Mouse (Mus musculus): Measurements from ENCODE around the gene Fxr2. TPM values are rescaled to one million over a fixed set of nuclear protein-coding genes. Genes with fewer than 3 reads are reported as not detected.

Fxr2 gene
- polyA plus RNA-seq, 1 experiment from 2014 or later, result 26.2 TPM

DNA sequence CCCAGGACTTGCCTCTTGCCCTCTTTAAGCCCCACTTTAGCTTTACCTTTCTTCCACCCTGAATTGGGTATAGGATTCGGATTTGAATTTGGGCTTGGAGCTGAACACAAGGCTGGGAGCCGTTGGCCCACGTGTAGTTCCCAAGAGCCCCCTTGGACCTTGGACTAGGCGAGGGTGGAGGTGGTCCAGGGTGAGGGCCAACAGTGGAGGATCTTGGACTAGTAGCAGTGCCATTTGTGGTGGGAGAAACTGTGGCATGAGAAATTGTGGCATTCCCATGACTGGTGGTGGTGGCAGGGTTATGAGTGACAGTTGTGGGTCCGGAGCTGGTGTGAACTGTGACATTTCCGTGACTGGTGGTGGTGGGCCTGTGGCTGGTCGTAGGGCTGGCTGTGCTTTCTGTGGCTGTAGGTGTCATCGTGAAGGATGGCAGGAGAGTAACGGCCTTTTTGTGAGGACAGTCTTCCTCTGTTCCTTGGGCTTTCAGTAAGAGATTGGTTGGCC lies 32.7 kb downstream of the Fxr2 start:
- no peak overlapping the region; the same call in 1 of the 2 replicates for H3K4me3 ChIP-seq (ENCODE audit: low read depth, low read length)
- WGBS, result 71% methylated on average over 9 of the region's 9 CpGs
- DNase-seq (ENCODE audit: low spot score) (no peak), ATAC-seq (replicated peaks; ENCODE audit: low FRiP score) (no peak)
- no peaks in the 10 kb centered on the region for H3K9me3 ChIP-seq (ENCODE audit: control insufficient read depth, low read length)
- H3K4me2 ChIP-seq, result peak overlapping the region; percentile 13; the same call in 1 of the 2 replicates
- peaks cover 37% of the 10 kb centered on the region for H3K4me1 ChIP-seq (replicated peaks; ENCODE audit: control insufficient read depth, insufficient read depth, low read length)
- H3K27ac ChIP-seq (ENCODE audit: low read depth, low read length), result 0 out of 2 replicates have a peak overlapping the region, but pooled peaks have one; percentile 39
- no peaks in the 10 kb centered on the region for H3K27me3 ChIP-seq (replicated peaks; ENCODE audit: control insufficient read depth, insufficient read depth, low read length)
- H3K36me3 ChIP-seq (ENCODE audit: control insufficient read depth, insufficient read depth, low read length), result peaks cover 45% of the 10 kb centered on the region
- no peak overlapping the region for H3K9ac ChIP-seq (ENCODE audit: low read depth, low read length)

GRCm38 (mm10) chr11:69665961-69666664 lies 33.3 kb downstream of the Fxr2 start, which contains the start of gene Cd68:
Cd68 (minus strand) TSS chr11:69666153.
- Histone ChIP-seq H3K36me3 (ENCODE audit: control insufficient read depth, insufficient read depth, low read length) (peaks cover 51% of the 10 kb centered on the region), H3K27ac (ENCODE audit: low read depth, low read length) (peak within 1 kb of the TSS; percentile 39; the same call in 1 of the 2 replicates), H3K9me3 (ENCODE audit: control insufficient read depth, low read length) (no peaks in the 10 kb centered on the region), H3K4me2 (peak within 1 kb of the TSS; percentile 13), H3K4me3 (ENCODE audit: low read depth, low read length) (no peak within 1 kb of the TSS; the same call in 1 of the 2 replicates), H3K27me3 (replicated peaks; ENCODE audit: control insufficient read depth, insufficient read depth, low read length) (no peaks in the 10 kb centered on the region), H3K9ac (ENCODE audit: low read depth, low read length) (no peak within 1 kb of the TSS), H3K4me1 (replicated peaks; ENCODE audit: control insufficient read depth, insufficient read depth, low read length) (peaks cover 33% of the 10 kb centered on the region)
- 0 out of 2 replicates have a peak, but pooled peaks have one; percentile 5 for ATAC-seq (replicated peaks; ENCODE audit: low FRiP score)
- no peak for DNase-seq (ENCODE audit: low spot score)
- WGBS, result 18% methylated on average over 7 of the region's 7 CpGs

GRCm38 (mm10) chr11:69666665-69667005 lies 33.8 kb downstream of the Fxr2 start:
- 76% methylated on average over 3 of the region's 3 CpGs for WGBS
- ATAC-seq (replicated peaks; ENCODE audit: low FRiP score) (no peak), DNase-seq (ENCODE audit: low spot score) (no peak)
- H3K9ac ChIP-seq (ENCODE audit: low read depth, low read length), result no peak overlapping the region
- H3K27me3 ChIP-seq (replicated peaks; ENCODE audit: control insufficient read depth, insufficient read depth, low read length), result no peaks in the 10 kb centered on the region
- peaks cover 51% of the 10 kb centered on the region for H3K36me3 ChIP-seq (ENCODE audit: control insufficient read depth, insufficient read depth, low read length)
- H3K9me3 ChIP-seq (ENCODE audit: control insufficient read depth, low read length), result no peaks in the 10 kb centered on the region
- peaks cover 28% of the 10 kb centered on the region for H3K4me1 ChIP-seq (replicated peaks; ENCODE audit: control insufficient read depth, insufficient read depth, low read length)
- H3K4me3 ChIP-seq (ENCODE audit: low read depth, low read length), result no peak overlapping the region
- H3K27ac ChIP-seq (ENCODE audit: low read depth, low read length), result no peak overlapping the region
- no peak overlapping the region for H3K4me2 ChIP-seq

DNA sequence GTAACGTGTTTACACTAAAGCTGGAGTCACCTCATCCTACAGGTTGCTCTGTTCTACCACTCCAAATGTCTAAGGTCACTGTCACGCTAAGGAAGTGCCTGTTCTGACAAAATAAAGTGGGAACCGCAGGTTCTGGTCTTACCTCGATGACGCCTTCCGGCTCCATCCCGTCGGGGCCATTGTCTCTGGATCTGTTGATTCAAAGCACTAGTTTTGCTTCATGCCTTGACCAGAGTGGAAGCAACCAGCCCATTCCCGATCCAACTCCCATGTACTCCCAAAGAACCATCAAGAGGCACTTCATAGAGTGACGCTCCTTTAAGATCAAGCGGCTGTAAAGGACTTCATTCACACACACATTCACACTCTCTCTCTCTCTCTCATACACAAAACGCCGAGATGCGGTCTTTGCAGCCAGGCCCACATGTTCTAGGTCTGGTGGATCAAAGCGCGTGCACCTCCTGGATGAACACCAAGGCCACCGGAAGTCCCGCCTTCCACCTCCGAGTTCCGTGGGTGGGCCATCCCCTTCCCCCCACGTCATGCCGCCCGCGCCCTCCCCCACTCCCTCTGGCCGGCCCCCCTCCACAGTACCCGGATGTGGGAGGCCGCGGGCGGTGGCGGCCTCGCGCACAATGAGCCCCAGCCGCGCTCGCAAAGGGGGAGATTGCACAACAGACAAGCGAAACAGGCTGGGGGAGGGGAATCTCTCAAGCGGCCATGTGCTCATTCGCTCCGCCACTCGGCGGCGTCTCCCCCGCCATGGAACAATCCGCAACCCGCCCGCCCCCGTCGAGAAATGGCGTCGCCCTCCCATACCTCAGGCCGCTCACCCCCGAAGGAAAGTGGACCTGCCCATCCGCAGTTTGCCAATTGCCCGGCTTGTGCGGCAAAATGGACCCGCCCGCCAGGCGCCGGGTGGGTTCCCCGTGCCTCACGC lies 38.3 kb downstream of the Fxr2 start:
- Histone ChIP-seq H3K27ac (ENCODE audit: low read depth, low read length) (peak overlapping the region; percentile 95), H3K4me3 (ENCODE audit: low read depth, low read length) (peak overlapping the region; percentile 81), H3K9me3 (ENCODE audit: control insufficient read depth, low read length) (no peaks in the 10 kb centered on the region), H3K9ac (ENCODE audit: low read depth, low read length) (peak overlapping the region; percentile 100), H3K27me3 (replicated peaks; ENCODE audit: control insufficient read depth, insufficient read depth, low read length) (no peaks in the 10 kb centered on the region), H3K4me1 (replicated peaks; ENCODE audit: control insufficient read depth, insufficient read depth, low read length) (peaks cover 17% of the 10 kb centered on the region), H3K36me3 (ENCODE audit: control insufficient read depth, insufficient read depth, low read length) (peaks cover 45% of the 10 kb centered on the region), H3K4me2 (peak overlapping the region; percentile 96)
- WGBS, result under 1% methylated on average over 61 of the region's 61 CpGs
- peak; percentile 90 for DNase-seq (ENCODE audit: low spot score)
- peak; percentile 56 for ATAC-seq (replicated peaks; ENCODE audit: low FRiP score)

GRCm38 (mm10) chr11:69671726-69672124 lies 38.9 kb downstream of the Fxr2 start:
- Histone ChIP-seq H3K27me3 (replicated peaks; ENCODE audit: control insufficient read depth, insufficient read depth, low read length) (no peaks in the 10 kb centered on the region), H3K4me2 (peak overlapping the region; percentile 96), H3K9me3 (ENCODE audit: control insufficient read depth, low read length) (no peaks in the 10 kb centered on the region), H3K4me3 (ENCODE audit: low read depth, low read length) (peak overlapping the region; percentile 81), H3K4me1 (replicated peaks; ENCODE audit: control insufficient read depth, insufficient read depth, low read length) (peaks cover 17% of the 10 kb centered on the region), H3K9ac (ENCODE audit: low read depth, low read length) (peak overlapping the region; percentile 100), H3K27ac (ENCODE audit: low read depth, low read length) (peak overlapping the region; percentile 95), H3K36me3 (ENCODE audit: control insufficient read depth, insufficient read depth, low read length) (peaks cover 52% of the 10 kb centered on the region)
- WGBS, result 1% methylated on average over 43 of the region's 43 CpGs
- DNase-seq (ENCODE audit: low spot score), result peak; percentile 62
- ATAC-seq (replicated peaks; ENCODE audit: low FRiP score), result no peak

GRCm38 (mm10) chr11:69672211-69672706 lies 39.5 kb downstream of the Fxr2 start, which contains the start of gene Eif4a1:
Eif4a1 (minus strand) TSS chr11:69672423.
- H3K9me3 ChIP-seq (ENCODE audit: control insufficient read depth, low read length), result no peaks in the 10 kb centered on the region
- peak within 1 kb of the TSS; percentile 81 for H3K4me3 ChIP-seq (ENCODE audit: low read depth, low read length)
- H3K36me3 ChIP-seq (ENCODE audit: control insufficient read depth, insufficient read depth, low read length), result peaks cover 54% of the 10 kb centered on the region
- H3K9ac ChIP-seq (ENCODE audit: low read depth, low read length), result peak within 1 kb of the TSS; percentile 100
- peak; percentile 98 for DNase-seq (ENCODE audit: low spot score)
- WGBS, result under 1% methylated on average over 36 of the region's 36 CpGs
- peak within 1 kb of the TSS; percentile 95 for H3K27ac ChIP-seq (ENCODE audit: low read depth, low read length)
- peak within 1 kb of the TSS; percentile 96 for H3K4me2 ChIP-seq
- H3K27me3 ChIP-seq (replicated peaks; ENCODE audit: control insufficient read depth, insufficient read depth, low read length), result no peaks in the 10 kb centered on the region
- peaks cover 17% of the 10 kb centered on the region for H3K4me1 ChIP-seq (replicated peaks; ENCODE audit: control insufficient read depth, insufficient read depth, low read length)
- ATAC-seq (replicated peaks; ENCODE audit: low FRiP score), result peak; percentile 97

DNA sequence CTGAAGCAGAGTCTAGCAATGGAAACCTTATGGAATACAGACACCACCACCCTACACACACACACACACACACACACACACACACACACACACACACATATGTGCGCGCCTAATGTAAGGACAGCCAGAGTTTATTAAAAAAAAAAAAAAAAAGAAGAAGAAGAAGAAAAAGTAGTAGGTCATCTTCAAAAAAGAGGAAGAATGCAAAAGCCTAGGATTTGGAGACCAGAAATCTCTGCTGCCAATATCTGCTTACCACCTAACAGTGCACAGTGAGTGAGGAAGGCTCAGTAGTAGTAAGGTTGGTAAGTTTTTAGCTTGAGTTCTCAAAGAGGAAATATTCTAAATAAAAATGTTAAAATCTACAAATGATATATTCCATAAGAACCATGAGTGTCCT lies 46.4 kb downstream of the Fxr2 start:
- DNase-seq (ENCODE audit: low spot score) (no peak), ATAC-seq (replicated peaks; ENCODE audit: low FRiP score) (no peak)
- 100% methylated on average over 2 of the region's 2 CpGs for WGBS
- H3K4me1 ChIP-seq (replicated peaks; ENCODE audit: control insufficient read depth, insufficient read depth, low read length), result peaks cover 24% of the 10 kb centered on the region
- H3K36me3 ChIP-seq (ENCODE audit: control insufficient read depth, insufficient read depth, low read length), result peaks cover 26% of the 10 kb centered on the region
- H3K4me2 ChIP-seq, result peak overlapping the region; percentile 37
- H3K27ac ChIP-seq (ENCODE audit: low read depth, low read length), result no peak overlapping the region
- 0 out of 2 replicates have a peak overlapping the region, but pooled peaks have one; percentile 14 for H3K4me3 ChIP-seq (ENCODE audit: low read depth, low read length)
- H3K9ac ChIP-seq (ENCODE audit: low read depth, low read length), result no peak overlapping the region
- no peaks in the 10 kb centered on the region for H3K9me3 ChIP-seq (ENCODE audit: control insufficient read depth, low read length)
- H3K27me3 ChIP-seq (replicated peaks; ENCODE audit: control insufficient read depth, insufficient read depth, low read length), result no peaks in the 10 kb centered on the region

DNA sequence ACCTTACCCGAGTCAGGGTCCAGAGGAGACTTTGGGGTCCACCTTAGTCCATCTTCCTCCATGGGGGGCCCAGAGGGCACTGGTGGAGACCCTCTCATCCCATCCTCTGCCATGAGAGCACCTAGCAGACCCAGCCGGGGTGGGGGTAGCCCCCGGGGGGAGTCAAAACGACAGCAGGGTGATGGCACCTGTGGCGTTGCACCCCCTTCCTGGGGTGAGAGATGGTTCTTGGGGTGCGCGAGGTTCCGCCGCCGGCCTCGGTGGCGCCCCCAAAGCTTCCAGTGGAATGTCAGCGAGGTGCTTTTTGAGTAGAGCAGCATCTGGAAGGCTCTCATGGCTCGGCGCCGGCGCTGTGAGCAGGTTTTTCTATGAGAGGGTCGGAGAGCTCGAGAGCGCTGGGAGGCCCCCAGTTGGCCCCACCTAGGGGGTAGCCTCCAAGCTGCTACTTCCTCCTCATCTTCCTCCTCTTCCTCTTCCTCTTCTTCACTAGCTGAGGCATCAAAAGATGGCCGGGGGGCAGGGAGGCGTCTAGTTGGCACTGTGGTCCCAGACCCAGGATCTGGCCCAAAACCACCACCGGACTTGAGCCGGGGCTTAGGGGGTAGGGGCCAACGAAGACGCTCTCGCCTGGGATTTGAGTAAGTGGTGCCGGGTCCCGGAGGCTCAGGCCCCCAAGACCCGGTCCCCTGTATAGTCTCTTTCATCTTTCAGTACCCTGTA lies 47.5 kb downstream of the Fxr2 start:
- Histone ChIP-seq H3K9me3 (ENCODE audit: control insufficient read depth, low read length) (no peaks in the 10 kb centered on the region), H3K27ac (ENCODE audit: low read depth, low read length) (0 out of 2 replicates have a peak overlapping the region, but pooled peaks have one; percentile 7), H3K4me2 (peak overlapping the region; percentile 93), H3K36me3 (ENCODE audit: control insufficient read depth, insufficient read depth, low read length) (peaks cover 23% of the 10 kb centered on the region), H3K4me1 (replicated peaks; ENCODE audit: control insufficient read depth, insufficient read depth, low read length) (peaks cover 24% of the 10 kb centered on the region), H3K27me3 (replicated peaks; ENCODE audit: control insufficient read depth, insufficient read depth, low read length) (no peaks in the 10 kb centered on the region), H3K4me3 (ENCODE audit: low read depth, low read length) (peak overlapping the region; percentile 80), H3K9ac (ENCODE audit: low read depth, low read length) (peak overlapping the region; percentile 86)
- ATAC-seq (replicated peaks; ENCODE audit: low FRiP score), result no peak
- no peak for DNase-seq (ENCODE audit: low spot score)
- WGBS, result 80% methylated on average over 30 of the region's 30 CpGs

Data from liver, embryonic 11.5 days (tissue).